Mouse (Mus musculus) neutrophil, adult 5-6 weeks (primary cell): Measurements from ENCODE around the gene Krt20. TPM values are rescaled to one million over a fixed set of nuclear protein-coding genes. Genes with fewer than 3 reads are reported as not detected.

ENCODE experiments used
- ATAC-seq: fragments of 151-379, 151-347 bp; 2 replicates; pipeline ENCODE4 v1.8.0; 2017; ENCODE audit warnings: mild to moderate bottlenecking, moderate TSS enrichment; ENCODE audit not compliant: insufficient number of reproducible peaks, poor library complexity, low FRiP score, severe bottlenecking; ENCODE audit errors: extremely low read depth
- total RNA-seq: library from RNA; stranded (forward); fragments of 200-1000 nt; gene quantifications from 2 replicates; pipeline ENCODE4 v1.2.3, GENCODE M21; 2017

Krt20 gene
- not detected in 2 replicates for total RNA-seq

DNA sequence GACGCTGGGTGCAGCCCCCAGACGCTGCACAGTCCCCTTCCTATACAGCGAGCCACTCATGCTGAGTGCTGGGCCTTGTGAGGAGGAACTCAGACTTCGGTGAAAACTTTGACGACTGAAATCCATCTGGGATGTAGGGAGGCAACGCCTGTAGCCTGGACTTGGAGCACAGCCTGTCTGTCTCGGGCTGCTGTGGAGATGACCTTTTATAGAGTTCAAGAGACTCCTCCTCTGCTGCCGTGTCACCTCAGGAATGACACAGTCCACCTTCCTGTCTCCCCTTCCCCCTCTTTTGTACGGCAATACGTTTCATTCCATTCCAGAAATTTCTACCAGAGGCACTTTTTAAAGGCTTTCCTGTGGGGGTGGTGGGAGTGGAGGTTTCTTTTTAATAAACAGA lies at the start of gene Krt20:
Krt20 (minus strand) TSS at position 179 of the 400 bp plus-strand sequence.
- no peak for ATAC-seq

DNA sequence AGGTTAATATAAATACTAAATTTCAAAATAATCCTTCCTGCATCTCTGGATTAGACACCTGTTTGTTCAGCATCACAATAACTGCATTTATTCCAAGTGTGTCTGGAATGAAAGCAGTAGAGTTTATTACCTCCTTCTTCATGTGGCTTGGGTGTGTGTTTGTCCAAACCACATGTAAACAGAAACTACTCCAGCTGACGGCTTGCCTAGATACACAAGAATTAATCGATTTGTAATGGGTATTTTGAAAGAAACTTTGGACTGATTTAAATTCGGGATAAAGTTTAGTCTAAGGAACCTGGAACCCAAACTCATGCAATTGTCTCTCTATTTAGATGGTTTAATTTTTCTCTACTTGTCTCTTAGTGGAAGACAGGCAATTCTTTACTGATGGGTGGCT lies 37.0 kb upstream of the Krt20 start:
- no peak for ATAC-seq

DNA sequence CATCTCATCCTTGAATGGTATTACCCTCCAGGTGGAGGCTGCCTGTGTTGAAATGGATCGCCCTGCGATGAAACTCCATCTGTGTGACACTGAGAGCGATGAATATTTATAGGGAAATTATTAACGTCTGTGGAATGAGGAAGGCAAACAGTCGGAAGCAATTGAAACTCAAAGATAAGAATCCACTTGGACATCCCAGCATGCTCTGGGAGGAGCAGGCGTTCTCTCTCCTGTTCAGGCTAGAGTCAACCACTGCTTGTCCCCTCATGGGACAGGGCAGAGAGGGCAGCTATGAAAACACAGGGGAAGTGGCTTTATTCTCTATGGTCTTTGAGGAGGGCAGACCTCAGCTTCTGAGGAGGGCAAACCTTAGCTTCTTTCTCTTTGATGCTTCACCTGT lies 35.5 kb upstream of the Krt20 start:
- no peak for ATAC-seq

DNA sequence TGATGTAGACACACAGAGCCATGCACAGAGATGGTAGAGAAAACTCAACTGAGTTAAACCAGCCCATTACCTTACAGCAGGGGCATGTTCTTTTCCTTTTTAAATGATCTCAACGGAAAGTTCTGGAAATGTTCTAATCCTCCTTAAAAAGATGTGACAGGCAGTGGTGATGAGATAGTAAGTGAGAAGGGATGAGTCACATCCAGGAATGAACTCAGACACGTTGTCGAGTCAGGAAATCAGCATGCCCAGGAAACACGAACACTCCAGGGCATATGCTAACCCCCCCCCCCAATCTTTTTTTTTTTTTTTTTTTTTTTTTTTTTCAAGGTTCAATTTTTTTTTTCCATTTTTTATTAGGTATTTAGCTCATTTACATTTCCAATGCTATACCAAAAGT lies 34.5 kb upstream of the Krt20 start:
- ATAC-seq = no peak

DNA sequence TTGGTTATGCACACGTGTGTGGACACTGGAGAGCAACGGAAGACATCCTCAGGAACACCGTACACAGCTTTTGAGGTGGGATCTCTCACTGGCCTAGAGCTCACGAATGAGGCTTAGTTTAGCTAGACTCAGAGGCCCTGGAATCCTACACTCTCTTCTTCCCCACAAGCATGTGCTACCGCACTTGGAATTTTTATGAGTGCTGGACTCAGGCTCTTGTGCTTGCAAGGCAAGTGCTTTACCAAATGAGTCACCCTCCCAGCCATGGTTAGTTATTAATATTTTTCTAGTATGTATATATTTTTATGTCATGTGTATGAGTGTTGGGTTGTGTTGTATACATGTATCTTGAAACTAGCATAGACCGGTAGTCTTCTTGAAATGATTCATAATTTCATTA lies 34.0 kb upstream of the Krt20 start:
- ATAC-seq = no peak

DNA sequence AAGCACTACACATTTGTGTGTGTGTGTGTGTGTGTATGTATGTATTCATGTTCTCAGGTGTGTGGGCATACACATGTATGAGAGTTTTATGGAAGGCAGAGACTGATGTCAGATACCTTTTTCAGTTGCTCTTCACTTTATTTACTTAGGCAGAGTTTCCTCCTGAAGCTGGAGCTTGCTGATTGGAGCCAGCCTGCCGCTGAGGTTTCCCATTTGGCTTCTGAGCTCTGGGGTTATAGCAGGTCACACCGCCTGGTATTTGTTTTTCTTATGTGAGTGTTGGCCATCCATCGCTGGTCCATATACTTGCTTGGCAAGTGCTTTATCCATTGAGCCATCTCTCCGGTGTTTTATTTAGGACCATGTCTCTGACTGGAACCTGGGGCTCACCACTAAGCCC lies 31.3 kb upstream of the Krt20 start:
- no peak for ATAC-seq

DNA sequence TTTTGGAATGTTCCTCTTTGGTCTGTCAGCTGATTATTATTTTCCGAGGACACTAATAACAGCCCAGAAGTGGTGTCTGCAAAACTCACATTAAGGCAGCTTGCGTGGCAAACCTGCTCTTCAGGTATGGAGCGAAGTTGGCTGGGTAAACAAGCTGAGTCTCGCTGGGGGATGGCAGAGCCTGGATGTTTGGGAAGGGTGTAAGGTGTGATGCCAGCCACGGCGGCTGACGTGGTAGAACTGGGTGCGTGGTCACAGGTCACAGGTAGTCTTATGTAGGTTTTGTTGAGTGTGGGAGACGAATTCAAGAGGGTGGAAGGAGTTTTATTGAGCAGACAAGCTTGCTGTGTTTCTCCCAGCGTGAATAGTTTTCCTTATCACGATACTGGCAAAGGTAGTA lies 30.6 kb upstream of the Krt20 start:
- ATAC-seq = no peak

DNA sequence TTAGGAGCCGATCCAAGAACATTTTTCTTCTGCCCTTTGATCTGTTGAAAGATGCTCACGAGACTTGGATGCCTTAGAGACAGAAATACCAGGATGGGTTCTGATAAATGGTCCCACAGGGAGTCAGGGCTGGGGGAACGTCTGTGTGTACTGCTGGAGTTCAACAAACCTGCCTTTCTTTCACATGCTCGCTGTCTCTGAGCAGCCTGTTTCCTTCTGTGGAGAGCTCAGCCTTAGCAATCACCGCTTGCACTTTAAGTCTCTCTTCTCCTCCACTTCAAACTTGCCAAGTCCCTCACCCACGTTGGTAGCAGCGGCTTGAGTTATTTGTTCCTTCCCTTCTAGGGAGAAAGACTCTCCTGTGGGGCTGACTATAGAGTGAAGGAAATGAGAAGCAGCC lies 28.4 kb upstream of the Krt20 start:
- ATAC-seq = no peak

DNA sequence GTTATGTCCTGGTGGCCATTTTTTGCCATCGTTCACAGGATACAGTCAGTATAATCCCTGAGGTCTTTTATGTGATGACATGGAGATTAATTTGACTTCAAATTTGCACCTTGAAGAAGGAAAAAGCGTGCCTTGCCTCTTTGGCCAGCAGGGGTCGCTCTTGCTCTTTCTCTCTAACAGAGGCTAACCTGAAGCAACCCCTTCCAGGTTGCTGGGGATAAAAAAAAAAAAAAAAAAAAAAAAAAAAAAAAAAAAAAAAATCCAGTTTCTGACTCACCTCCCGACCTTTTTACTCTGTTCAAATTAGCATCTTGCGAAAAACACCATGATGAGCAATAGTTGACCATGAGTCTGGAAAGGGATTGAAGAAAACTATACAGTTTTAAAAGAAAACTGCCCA lies 26.9 kb upstream of the Krt20 start:
- no peak for ATAC-seq

DNA sequence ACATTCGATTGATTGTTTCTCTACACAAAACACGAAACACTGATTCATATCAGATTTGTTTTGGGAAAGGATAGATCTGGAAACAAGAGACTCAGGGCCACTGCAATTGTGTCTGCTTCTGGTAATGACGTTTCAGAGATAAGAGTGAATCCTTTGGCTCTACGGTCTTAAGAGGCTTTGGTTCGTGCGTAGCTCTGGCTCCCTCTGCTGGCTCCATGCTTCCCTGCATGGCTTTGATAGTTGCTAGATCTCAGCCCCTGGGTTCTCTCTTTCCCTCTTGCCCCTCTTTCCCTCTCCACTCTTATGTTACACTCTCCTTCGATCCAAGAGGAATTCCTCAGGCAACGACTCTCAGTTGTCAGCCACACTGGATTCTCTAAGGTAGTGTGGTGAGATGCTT lies 25.2 kb upstream of the Krt20 start:
- 0 out of 2 replicates have a peak, but pooled peaks have one; percentile 30 for ATAC-seq

DNA sequence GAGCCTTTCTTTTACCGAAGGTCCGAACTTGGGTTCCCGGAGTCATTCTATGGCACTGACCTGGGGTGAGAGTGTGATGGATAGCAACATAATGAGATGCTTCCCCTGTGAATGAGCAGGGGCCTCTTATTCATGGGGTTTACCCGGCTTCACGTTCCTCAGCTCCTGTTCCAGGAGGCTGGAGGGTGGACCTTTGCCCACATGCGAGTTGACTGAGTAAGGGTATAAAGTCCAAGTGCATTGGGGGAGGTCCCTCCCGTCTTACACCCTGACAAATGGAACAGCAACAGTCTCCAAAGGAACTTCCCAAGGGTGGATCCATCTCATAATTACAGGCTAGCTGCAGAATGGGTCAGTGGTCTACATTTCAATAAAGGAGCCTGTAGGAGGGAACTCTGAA lies 23.8 kb upstream of the Krt20 start:
- ATAC-seq = no peak

DNA sequence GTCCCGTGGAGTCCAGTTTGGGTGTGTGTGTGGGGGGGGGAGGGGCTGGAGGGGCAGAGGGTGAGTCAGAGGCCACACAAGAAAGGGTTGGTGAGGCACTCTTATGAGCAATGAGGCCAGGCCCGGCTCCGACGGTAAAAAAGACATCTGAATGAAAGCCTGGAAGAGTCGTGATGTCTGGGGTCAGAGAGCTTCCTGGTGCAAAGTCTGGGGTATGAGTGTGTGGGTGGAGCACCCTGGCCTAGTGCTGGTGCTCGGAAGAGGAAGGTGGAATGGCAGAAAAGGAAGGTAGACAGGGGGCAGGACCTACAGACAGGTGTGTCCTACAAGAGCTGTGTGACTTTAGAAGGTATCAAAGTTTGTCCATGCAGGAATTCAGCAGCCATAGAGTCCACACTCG lies 20.9 kb upstream of the Krt20 start:
- ATAC-seq = no peak

DNA sequence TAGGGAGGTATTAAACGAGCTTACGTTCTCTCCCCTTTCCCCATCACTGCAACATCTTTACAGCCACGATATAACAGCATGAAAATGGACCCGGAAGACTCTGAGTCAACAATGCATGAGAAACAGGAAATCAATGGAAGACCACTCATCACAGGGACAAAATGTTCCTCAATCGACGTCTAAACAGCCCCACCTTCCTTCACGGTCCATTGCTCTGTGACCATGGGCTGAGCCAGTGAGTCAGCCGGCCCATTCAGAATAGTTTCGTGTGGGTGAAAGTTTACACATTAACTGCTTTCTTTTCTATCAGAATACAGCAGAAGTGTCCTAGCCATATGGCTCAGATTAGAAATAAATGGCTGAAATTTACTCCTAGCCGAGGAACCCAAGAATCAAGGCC lies 16.8 kb upstream of the Krt20 start:
- ATAC-seq = no peak

DNA sequence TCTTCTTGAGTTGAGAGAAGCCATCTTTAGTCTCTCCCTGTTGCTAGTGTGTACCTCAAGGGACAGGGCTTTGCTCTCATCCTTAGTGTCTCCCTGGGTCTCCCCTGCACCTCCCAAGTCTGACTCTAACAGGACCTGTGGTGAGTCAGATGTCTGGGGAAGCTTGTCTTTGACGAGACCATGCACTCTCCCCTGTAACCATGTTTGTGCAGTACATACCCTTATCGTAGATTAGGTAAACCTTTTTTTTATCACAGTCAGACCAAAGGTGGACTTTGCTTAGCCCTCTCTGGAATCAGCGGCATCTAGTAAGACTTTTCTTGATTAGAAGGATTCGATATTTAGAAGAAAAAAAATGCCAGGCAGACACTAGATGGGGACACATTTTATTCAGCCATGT lies 16.1 kb upstream of the Krt20 start:
- no peak for ATAC-seq

DNA sequence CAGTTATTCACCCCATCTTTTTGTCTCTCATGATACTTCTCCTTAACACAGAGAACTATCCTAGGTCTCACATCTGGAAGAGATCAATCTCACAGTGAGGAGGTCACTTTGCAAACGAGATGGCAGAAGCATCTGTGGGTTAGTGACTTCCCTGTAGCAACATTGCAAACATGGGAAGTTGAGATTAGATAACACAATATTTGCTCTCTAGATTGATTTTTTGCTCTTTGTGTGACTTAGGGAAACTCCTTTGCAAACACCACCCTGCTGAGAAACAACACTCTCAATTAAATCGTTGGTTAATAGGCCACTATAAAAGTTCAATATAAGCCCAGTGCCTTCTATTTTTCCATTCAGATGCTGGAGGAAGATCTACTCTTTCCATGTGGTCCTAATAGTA lies 10.8 kb upstream of the Krt20 start:
- ATAC-seq = no peak

DNA sequence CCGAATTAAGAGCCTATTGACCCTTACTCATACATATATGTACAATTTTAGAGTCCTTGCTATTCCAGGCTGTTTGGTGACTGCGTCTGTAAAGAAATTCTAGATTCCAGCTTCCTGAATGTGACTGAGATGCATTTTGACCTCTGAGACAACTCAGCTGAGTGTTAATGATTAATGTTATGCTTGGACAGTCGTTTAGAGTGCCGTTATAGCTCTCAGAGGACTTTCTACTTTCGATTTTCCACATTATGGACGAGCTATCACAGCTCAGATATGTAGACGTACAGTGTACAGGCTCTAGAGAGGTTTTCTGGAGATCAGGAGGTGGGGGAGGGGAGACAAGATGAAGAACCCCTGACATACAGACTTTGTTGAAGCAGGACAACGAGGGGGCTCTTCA lies 3.3 kb upstream of the Krt20 start:
- no peak for ATAC-seq

DNA sequence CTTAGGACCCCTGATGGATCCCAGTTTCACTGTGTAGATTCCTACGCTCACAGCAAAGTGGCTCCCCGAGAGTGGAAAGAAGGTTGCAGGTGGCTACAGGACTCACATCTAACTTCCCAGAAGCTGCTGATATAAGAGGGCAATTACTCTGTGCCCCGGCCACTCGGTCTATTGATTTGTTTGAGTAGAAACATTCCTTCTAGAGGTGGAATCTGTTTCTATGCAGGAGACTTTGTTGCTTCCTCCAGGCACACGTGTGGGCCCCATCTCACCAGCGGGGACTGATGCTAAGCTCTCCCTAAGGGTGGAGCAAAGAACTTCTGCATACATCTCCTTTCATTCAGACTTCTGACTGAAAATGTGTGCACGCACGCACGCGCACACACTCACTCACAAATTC lies 1.5 kb upstream of the Krt20 start:
- ATAC-seq = no peak

DNA sequence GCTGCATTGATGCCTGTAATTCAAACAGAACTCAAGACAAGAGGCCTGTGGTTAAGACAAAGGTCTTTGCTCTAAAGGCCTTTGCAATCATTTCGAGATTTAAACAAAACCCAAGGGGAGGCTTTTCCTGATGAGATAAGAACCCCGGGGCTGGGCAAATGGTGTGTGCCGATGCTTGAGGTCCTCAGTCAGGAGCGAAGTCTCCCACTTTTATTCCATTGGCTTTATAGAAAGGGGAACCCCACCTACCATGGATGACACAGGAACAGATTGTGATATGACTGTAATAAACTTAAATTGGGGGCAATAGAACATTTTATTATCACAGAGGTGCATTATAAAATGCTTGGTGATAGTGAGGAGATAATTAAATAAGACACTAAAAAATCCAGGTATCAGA lies 1.3 kb downstream of the Krt20 start:
- no peak for ATAC-seq

DNA sequence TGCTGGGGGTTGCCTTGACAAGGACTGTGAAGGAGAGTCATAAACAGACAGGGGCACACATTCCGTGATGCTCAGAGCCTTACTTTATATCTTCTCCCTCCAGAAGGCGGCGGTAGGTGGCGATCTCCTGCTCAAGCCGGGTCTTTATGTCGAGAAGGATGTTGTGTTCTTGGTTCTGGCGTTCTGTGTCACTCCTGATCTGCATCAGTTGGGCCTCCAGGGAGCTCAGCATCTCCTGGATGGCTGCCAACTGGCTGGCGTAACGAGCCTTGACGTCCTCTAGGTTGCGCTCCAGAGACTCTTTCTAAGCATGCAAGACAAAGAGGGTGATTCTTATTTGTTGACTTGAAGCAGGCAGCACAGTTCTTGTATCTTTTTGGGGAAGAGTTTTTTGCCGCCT lies 7.3 kb downstream of the Krt20 start:
- no peak for ATAC-seq

DNA sequence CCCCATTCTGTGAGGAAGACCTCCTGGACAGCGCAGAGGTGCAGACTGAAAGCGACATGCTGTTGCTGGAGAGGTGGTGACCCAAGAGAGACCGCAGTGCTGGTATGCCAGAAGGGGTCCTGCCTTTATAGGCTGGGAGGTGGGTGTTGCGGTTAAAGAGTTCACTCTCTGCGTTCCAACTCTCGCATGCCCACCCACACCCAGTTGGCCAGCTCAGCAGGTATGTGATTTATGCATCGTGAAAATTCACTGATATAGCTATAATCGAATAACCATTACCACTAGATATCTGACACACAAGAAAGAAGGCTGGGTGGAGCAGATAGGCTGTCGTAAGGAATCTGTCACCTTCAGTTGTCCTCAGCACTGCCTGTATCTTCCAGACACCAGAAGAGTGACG lies 15.8 kb downstream of the Krt20 start, which contains the start of gene Krt12:
Krt12 (minus strand) TSS at position 101 of the 400 bp plus-strand sequence.
- no peak for ATAC-seq

DNA sequence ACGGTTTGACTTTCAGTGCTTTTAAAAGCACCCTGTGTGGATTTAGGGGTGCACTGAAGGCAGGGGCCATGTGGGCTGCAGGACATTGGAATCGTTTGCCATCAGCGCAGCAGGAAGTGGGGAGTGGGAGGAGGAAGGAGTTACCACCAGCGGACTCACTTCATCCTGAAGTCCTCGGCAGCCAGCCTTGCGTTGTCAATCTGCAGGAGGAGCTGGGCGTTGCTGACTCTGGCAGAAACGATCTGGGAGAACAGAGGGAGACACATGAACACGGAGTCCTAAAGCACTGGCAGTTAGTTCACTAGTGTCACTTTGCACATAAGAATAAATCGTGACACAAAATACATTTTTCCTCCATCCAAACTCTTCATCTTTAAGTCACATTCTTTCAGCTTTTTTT lies 17.4 kb downstream of the Krt20 start:
- no peak for ATAC-seq

DNA sequence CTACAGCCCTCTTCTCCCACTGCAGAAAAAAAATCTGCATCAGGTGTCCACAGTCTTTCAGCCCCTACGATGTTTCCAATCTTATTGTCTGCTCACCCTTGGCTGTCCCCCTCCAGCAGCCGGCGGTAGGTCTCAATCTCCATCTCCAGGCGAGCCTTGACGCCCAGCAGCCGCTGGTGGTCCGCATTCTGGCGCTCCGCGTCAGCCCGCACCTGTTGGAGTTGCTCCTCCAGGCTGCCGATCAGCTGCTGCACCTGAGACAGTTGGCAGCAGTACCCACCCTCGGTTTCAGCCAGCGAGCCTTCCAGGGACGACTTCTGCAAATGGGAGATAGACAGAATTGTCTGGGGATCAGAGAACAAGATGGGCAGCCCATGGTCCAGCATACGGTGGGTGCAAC lies 20.1 kb downstream of the Krt20 start:
- no peak for ATAC-seq
